Mouse (Mus musculus): Measurements from ENCODE around the gene Scnm1. TPM values are rescaled to one million over a fixed set of nuclear protein-coding genes. Genes with fewer than 3 reads are reported as not detected.

Scnm1 gene
- polyA plus RNA-seq, 1 experiment from 2014 or later, result 62.9 TPM

- Histone ChIP-seq H3K36me3 (ENCODE audit: inconsistent target) (no peaks in the 10 kb centered on the region), H3K4me3 (ENCODE audit: inconsistent target) (no peak overlapping the region), H3K79me2 (ENCODE audit: inconsistent target) (no peaks in the 10 kb centered on the region), H3K27ac (no peak overlapping the region)
- 95% methylated on average over 2 of the region's 2 CpGs for WGBS (ENCODE audit: missing documents)
These were observed 28.5 kb upstream of the Scnm1 start for GRCm38 (mm10) chr3:95162345-95162628.

DNA sequence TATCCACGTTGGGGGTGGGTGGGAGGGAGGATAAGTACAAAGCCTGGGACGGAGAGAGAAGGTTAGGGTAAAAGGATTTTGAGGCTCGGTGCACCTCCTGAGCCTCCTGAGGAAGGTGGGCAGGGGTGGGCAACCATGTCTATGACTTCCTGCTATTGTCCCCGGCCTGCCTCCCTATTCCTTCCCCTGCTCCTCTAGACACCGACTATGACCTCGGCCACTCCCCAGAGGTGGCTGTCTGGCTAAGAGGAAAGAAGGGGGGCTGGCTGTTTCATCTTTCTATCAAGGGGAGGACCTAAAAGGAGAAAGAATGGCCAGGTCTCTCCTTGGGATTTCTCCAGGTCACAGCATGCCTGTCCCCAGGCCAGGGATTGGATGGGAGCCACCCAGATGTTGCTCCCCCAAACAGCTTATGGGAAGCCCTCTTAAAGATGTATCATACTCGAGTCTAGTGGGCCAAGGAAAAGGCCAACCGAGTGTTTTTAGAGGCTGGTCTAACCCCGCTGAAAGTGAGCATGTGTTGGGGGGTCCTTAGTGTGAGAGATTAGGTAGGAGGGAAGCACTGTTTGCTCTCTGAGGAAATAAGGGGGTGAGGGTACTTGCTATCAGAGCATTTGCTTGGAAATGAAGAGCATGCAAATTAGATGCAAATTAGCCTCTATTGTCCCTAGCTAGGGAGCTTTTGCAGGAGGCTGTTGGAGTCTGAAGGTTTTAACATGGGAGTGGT, 28.0 kb upstream of the Scnm1 start:
- Histone ChIP-seq H3K27ac (no peak overlapping the region), H3K4me3 (ENCODE audit: inconsistent target) (no peak overlapping the region), H3K36me3 (ENCODE audit: inconsistent target) (no peaks in the 10 kb centered on the region), H3K79me2 (ENCODE audit: inconsistent target) (no peaks in the 10 kb centered on the region)
- WGBS (ENCODE audit: missing documents), result 42% methylated on average over 9 of the region's 9 CpGs

GRCm38 (mm10) chr3:95161041-95161551, 27.3 kb upstream of the Scnm1 start:
- 11% methylated on average over 29 of the region's 30 CpGs for WGBS (ENCODE audit: missing documents)
- no peaks in the 10 kb centered on the region for H3K79me2 ChIP-seq (ENCODE audit: inconsistent target)
- no peak overlapping the region for H3K27ac ChIP-seq
- H3K36me3 ChIP-seq (ENCODE audit: inconsistent target), result no peaks in the 10 kb centered on the region
- H3K4me3 ChIP-seq (ENCODE audit: inconsistent target), result peak overlapping the region; percentile 48; the same call in 1 of the 2 replicates

- H3K79me2 ChIP-seq (ENCODE audit: inconsistent target), result no peaks in the 10 kb centered on the region
- peak within 1 kb of the TSS; percentile 48 for H3K4me3 ChIP-seq (ENCODE audit: inconsistent target)
- no peak within 1 kb of the TSS for H3K27ac ChIP-seq
- H3K36me3 ChIP-seq (ENCODE audit: inconsistent target), result no peaks in the 10 kb centered on the region
- WGBS (ENCODE audit: missing documents), result 1% methylated on average over 54 of the region's 66 CpGs
These were observed 26.5 kb upstream of the Scnm1 start, which contains the start of gene Sema6c for GRCm38 (mm10) chr3:95159987-95160963. Sema6c (plus strand) TSS chr3:95160457.

- H3K4me3 ChIP-seq (ENCODE audit: inconsistent target), result peak overlapping the region; percentile 48
- no peaks in the 10 kb centered on the region for H3K79me2 ChIP-seq (ENCODE audit: inconsistent target)
- H3K27ac ChIP-seq, result no peak overlapping the region
- WGBS (ENCODE audit: missing documents), result 27% methylated on average over 8 of the region's 8 CpGs
- no peaks in the 10 kb centered on the region for H3K36me3 ChIP-seq (ENCODE audit: inconsistent target)
These were observed 25.7 kb upstream of the Scnm1 start for GRCm38 (mm10) chr3:95159511-95159986.

DNA sequence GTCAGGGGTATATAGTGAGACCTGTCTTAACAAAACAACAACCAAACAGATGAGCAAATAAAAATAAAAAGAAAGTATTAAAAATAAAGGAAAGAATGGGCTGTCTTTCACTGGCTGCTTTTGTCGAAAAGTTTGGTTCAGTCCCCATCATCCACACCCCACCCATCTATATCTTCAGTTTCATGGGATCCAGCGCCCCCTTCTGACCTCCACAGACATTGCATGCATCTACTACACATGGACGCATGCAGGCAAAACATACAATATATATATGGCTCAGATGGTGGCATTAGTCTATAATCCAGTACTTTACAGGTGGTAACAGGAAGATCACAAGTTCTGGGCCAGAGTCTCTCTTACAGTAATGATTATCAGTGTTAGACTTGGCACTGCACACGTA, 20.1 kb upstream of the Scnm1 start:
- Histone ChIP-seq H3K36me3 (ENCODE audit: inconsistent target) (no peaks in the 10 kb centered on the region), H3K79me2 (ENCODE audit: inconsistent target) (no peaks in the 10 kb centered on the region), H3K27ac (no peak overlapping the region), H3K4me3 (ENCODE audit: inconsistent target) (no peak overlapping the region)
- 50% methylated on average over 4 of the region's 4 CpGs for WGBS (ENCODE audit: missing documents)

DNA sequence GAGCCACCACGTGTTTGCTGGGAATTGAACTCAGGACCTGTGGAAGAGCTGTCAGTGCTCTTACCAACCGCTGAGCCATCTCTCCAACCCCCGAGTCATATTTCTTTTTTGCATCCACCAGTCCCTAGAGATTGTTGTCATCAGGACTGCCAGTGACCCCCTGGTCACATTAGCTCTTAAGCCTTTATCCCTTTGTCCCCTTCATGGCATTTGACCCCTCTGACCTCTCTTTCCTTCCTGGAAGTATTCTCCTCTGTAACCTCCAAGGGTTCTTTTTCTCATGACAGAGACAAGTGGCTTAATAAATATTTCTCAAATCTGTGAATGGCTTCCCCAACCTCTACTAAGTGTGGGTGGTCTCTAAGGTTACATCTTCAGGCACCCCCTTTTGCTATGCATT, 14.1 kb upstream of the Scnm1 start:
- no peak overlapping the region for H3K27ac ChIP-seq
- no peaks in the 10 kb centered on the region for H3K36me3 ChIP-seq (ENCODE audit: inconsistent target)
- no peak overlapping the region for H3K4me3 ChIP-seq (ENCODE audit: inconsistent target)
- 89% methylated on average over 3 of the region's 3 CpGs for WGBS (ENCODE audit: missing documents)
- no peaks in the 10 kb centered on the region for H3K79me2 ChIP-seq (ENCODE audit: inconsistent target)

DNA sequence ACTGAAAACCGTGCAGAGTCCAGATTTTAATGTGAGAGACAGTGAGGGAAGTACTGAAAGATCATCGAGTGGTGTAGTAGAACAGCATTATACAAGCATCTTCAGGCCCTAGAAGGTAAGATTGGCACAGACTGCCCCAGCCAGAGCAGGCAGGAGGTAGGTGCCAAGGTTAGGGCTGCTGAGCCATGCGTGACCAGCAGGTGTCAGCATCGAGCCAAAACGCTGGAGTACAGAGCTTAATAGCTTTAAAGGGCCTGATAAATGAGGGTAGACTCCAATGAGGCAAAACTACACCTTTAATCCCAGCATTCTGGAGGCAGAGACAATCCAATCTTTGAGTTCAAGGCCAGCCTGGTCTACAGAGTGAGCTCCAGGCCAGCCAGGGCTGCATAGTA, 8.8 kb upstream of the Scnm1 start:
- WGBS (ENCODE audit: missing documents), result 0% methylated on average over 5 of the region's 5 CpGs
- H3K4me3 ChIP-seq (ENCODE audit: inconsistent target), result peak overlapping the region; percentile 71; the same call in 1 of the 2 replicates
- peaks cover 41% of the 10 kb centered on the region for H3K79me2 ChIP-seq (ENCODE audit: inconsistent target)
- peak overlapping the region; percentile 90; the same call in 1 of the 2 replicates for H3K27ac ChIP-seq
- no peaks in the 10 kb centered on the region; the same call in 1 of the 2 replicates for H3K36me3 ChIP-seq (ENCODE audit: inconsistent target)

GRCm38 (mm10) chr3:95141952-95142616, 8.3 kb upstream of the Scnm1 start, which contains the start of gene Tnfaip8l2:
Tnfaip8l2 (minus strand) TSS chr3:95142360.
- Histone ChIP-seq H3K27ac (peak within 1 kb of the TSS; percentile 90), H3K36me3 (ENCODE audit: inconsistent target) (no peaks in the 10 kb centered on the region; the same call in 1 of the 2 replicates), H3K79me2 (ENCODE audit: inconsistent target) (peaks cover 45% of the 10 kb centered on the region), H3K4me3 (ENCODE audit: inconsistent target) (peak within 1 kb of the TSS; percentile 71)
- 22% methylated on average over 10 of the region's 10 CpGs for WGBS (ENCODE audit: missing documents)

DNA sequence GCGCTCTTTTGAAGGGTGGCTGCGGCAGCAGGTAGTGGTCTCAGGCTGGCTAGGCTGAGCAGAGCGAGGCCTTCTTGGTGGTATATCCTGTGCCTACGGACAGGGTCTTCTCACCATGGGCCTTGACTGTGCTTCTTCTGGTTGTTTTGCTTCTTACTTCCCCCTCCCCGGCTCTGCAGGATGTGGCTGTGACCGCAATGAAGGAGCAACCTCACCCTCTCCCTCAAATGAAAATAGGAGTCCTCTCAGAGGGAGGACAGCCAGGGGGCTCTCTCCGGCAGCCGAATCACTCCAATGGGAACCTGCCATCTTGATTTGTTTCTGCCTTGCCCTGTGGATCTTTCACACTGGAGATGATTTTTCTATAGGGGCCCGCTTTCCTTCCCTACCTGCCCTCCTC, 7.7 kb upstream of the Scnm1 start:
- Histone ChIP-seq H3K79me2 (ENCODE audit: inconsistent target) (peaks cover 50% of the 10 kb centered on the region), H3K36me3 (ENCODE audit: inconsistent target) (no peaks in the 10 kb centered on the region; the same call in 1 of the 2 replicates), H3K27ac (peak overlapping the region; percentile 90), H3K4me3 (ENCODE audit: inconsistent target) (peak overlapping the region; percentile 71)
- WGBS (ENCODE audit: missing documents), result 3% methylated on average over 9 of the region's 9 CpGs

GRCm38 (mm10) chr3:95140795-95141194, 7.0 kb upstream of the Scnm1 start:
- Histone ChIP-seq H3K27ac (peak overlapping the region; percentile 90), H3K79me2 (ENCODE audit: inconsistent target) (peaks cover 50% of the 10 kb centered on the region), H3K36me3 (ENCODE audit: inconsistent target) (no peaks in the 10 kb centered on the region; the same call in 1 of the 2 replicates), H3K4me3 (ENCODE audit: inconsistent target) (peak overlapping the region; percentile 71)
- WGBS (ENCODE audit: missing documents), result 75% methylated on average over 5 of the region's 6 CpGs

- Histone ChIP-seq H3K27ac (peak overlapping the region; percentile 90), H3K4me3 (ENCODE audit: inconsistent target) (peak overlapping the region; percentile 71; the same call in 1 of the 2 replicates), H3K79me2 (ENCODE audit: inconsistent target) (peaks cover 50% of the 10 kb centered on the region), H3K36me3 (ENCODE audit: inconsistent target) (no peaks in the 10 kb centered on the region; the same call in 1 of the 2 replicates)
- WGBS (ENCODE audit: missing documents), result 79% methylated on average over 18 of the region's 18 CpGs
These were observed 6.4 kb upstream of the Scnm1 start for GRCm38 (mm10) chr3:95140289-95140595.

DNA sequence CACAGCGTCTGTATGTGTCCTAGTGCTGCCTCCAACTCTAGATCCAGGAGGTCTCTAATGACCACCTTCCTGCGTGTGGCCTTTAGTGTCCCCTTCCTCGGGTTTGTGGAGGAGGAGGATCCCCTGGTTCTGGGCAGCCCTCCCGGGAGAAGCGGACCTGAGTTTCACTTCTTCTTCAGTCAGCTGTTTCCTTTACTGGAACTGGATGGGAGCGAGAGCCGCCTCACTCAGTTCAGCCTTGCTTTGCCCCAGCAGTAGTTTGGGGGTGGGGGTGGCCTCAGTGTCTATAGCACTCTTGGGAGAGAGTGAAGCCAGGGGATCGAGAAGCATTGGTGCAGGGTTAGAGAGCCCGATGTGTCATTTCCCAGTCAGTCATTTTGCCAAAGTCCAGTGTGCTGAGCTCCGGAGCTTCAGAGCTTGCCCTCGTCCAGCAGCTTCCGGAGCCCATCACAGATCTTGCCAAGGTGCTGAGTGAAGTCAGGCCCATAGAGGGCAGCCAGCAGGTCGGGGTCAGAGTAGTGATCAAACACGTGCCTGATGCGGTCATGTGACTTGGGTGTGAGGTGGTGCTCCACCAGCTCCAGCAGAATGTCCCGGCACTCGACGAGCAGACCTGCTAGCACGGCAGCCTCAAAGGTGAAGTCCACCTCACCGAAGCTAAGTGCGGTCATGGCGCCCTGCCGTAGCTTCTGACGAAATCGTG, 5.9 kb upstream of the Scnm1 start:
- no peaks in the 10 kb centered on the region; the same call in 1 of the 2 replicates for H3K36me3 ChIP-seq (ENCODE audit: inconsistent target)
- 43% methylated on average over 25 of the region's 25 CpGs for WGBS (ENCODE audit: missing documents)
- H3K27ac ChIP-seq, result peak overlapping the region; percentile 90
- H3K4me3 ChIP-seq (ENCODE audit: inconsistent target), result peak overlapping the region; percentile 71; the same call in 1 of the 2 replicates
- peaks cover 50% of the 10 kb centered on the region for H3K79me2 ChIP-seq (ENCODE audit: inconsistent target)

Data from macrophage (primary cell).